Mouse (Mus musculus) small intestine, adult 2 months (tissue): ENCODE data around the gene Daxx.

Experiments used
- CTCF ChIP-seq: fragments of 200-500 bp; IDR thresholded peaks from 2 replicates; pipeline ENCODE4 v1.5.1; 2012; ENCODE audit warnings: low read depth, mild to moderate bottlenecking, control low read depth, inconsistent platforms, low read length, moderate library complexity, mixed read lengths; ENCODE audit not compliant: insufficient replicate concordance, insufficient read length; ENCODE audit errors: extremely low read depth
- POLR2A ChIP-seq: fragments of 200-500 bp; IDR thresholded peaks from 2 replicates; pipeline ENCODE4 v1.6.1; 2012; ENCODE audit warnings: low read depth, mild to moderate bottlenecking, control low read depth, inconsistent platforms, low read length, moderate library complexity

GRCm38 (mm10) chr17:33953310-33953709 is 44.1 kb downstream of the Daxx start:
- TF ChIP-seq CTCF (no peak), POLR2A (no peak)
